ENCODE assay signal across 15 mouse cellular contexts in the genomic region with DNA sequence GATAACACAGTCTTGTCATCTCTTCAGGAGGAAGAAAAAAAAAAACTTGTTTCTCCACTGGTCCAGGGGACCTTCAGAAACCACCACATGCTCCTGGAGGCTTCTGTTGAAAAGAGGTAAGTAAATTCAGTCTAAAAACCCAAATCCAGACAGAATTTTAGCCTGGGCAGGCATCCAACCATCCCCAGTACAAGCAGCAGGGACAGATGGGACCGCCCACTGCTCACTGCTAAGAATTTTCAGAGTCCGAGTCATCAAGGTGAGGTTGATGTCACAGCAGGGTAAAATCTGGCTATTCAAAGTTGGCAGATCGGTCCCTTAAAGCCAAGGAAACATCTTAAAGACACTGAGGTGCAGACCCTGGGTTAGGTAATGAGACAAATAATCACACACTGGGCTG. TPM values are rescaled to one million over a fixed set of nuclear protein-coding genes. Genes with fewer than 3 reads are reported as not detected.
DNase-seq lines count a peak whose midpoint lies in the region; ATAC-seq lines count a peak whose summit lies in the region.
"Had no signal": no experiment of that assay in that cellular context is flagged by ENCODE, and none has a peak within 500 bp of the region (broad histone marks: within the 10 kb centered on the region; RNA-seq: fewer than 3 reads in every experiment).

No protein-coding gene starts in this region.

- 50% methylated on average over 3 of the region's 3 CpGs for WGBS in forebrain, embryonic 14.5 days
- 68% methylated on average over 3 of the region's 3 CpGs for WGBS in embryonic facial prominence, embryonic 10.5 days

- H3K4me1 ChIP-seq in forebrain, embryonic 14.5 days (ENCODE audit: control insufficient read depth, insufficient read depth, low read length): no peaks in the 10 kb centered on the region
- peaks cover 7% of the 10 kb centered on the region for H3K4me1 ChIP-seq in embryonic facial prominence, embryonic 10.5 days
- H3K4me1 ChIP-seq: embryonic facial prominence, embryonic 13.5 days; heart, embryonic 12.5 days; stomach, embryonic 15.5 days had no signal

- no peaks in the 10 kb centered on the region for H3K9me3 ChIP-seq in forebrain, embryonic 14.5 days (replicated peaks; ENCODE audit: control insufficient read depth, low read length)
- no peaks in the 10 kb centered on the region for H3K9me3 ChIP-seq in embryonic facial prominence, embryonic 10.5 days
- H3K9me3 ChIP-seq: embryonic facial prominence, embryonic 13.5 days; heart, embryonic 12.5 days; hindbrain, embryonic 15.5 days; liver, embryonic 15.5 days; stomach, embryonic 15.5 days had no signal

- no peak overlapping the region for H3K4me3 ChIP-seq in forebrain, embryonic 14.5 days (ENCODE audit: low read depth, low read length)
- no peak overlapping the region for H3K4me3 ChIP-seq in embryonic facial prominence, embryonic 10.5 days
- H3K4me3 ChIP-seq: embryonic facial prominence, embryonic 13.5 days; heart, embryonic 12.5 days; hindbrain, embryonic 15.5 days; liver, embryonic 15.5 days; megakaryocyte, embryonic 14.5 days; stomach, embryonic 15.5 days had no signal

- H3K4me2 ChIP-seq in forebrain, embryonic 14.5 days (ENCODE audit: low read length): no peak overlapping the region
- H3K4me2 ChIP-seq: embryonic facial prominence, embryonic 13.5 days; heart, embryonic 12.5 days; hindbrain, embryonic 15.5 days; liver, embryonic 15.5 days; stomach, embryonic 15.5 days had no signal

- DNase-seq in cerebellum, adult 9-11 months: peak; percentile 93
- peak; percentile 52 to 63 for DNase-seq in frontal cortex, postnatal 14 days (ENCODE audit: low spot score in 2 of 2)
- DNase-seq in left cerebral cortex, adult 11 months (ENCODE audit: low spot score): peak; percentile 52
- peak; percentile 79 for DNase-seq in right cerebral cortex, postnatal 14 days
- no peak for DNase-seq in forebrain, embryonic 14.5 days (ENCODE audit: low spot score)
- DNase-seq in kidney, adult 8-10 months: no peak
- no peak for DNase-seq in kidney, postnatal 36 days
- DNase-seq in embryonic facial prominence, embryonic 10.5 days (ENCODE audit: low spot score): no peak
- DNase-seq: kidney, postnatal 4 days had no signal

- no peak for ATAC-seq in forebrain, embryonic 14.5 days

- H3K27me3 ChIP-seq in forebrain, embryonic 14.5 days (replicated peaks; ENCODE audit: control insufficient read depth, insufficient read depth, low read length): no peaks in the 10 kb centered on the region
- 0 out of 2 replicates have a peak, but pooled peaks cover 3% of the 10 kb centered on the region for H3K27me3 ChIP-seq in embryonic facial prominence, embryonic 10.5 days (replicated peaks; ENCODE audit: low read depth, poor library complexity, severe bottlenecking)
- H3K27me3 ChIP-seq: embryonic facial prominence, embryonic 13.5 days; heart, embryonic 12.5 days; hindbrain, embryonic 15.5 days; liver, embryonic 15.5 days; megakaryocyte, embryonic 14.5 days; stomach, embryonic 15.5 days had no signal

- no peak overlapping the region for H3K27ac ChIP-seq in forebrain, embryonic 14.5 days (ENCODE audit: low read depth, low read length)
- no peak overlapping the region for H3K27ac ChIP-seq in embryonic facial prominence, embryonic 10.5 days (replicated peaks)
- H3K27ac ChIP-seq: embryonic facial prominence, embryonic 13.5 days; hindbrain, embryonic 15.5 days; liver, embryonic 15.5 days; stomach, embryonic 15.5 days had no signal

- H3K36me3 ChIP-seq in forebrain, embryonic 14.5 days (ENCODE audit: control insufficient read depth, insufficient read depth, low read length): no peaks in the 10 kb centered on the region
- no peaks in the 10 kb centered on the region for H3K36me3 ChIP-seq in embryonic facial prominence, embryonic 10.5 days (replicated peaks)
- H3K36me3 ChIP-seq: embryonic facial prominence, embryonic 13.5 days; heart, embryonic 12.5 days; hindbrain, embryonic 15.5 days; liver, embryonic 15.5 days; stomach, embryonic 15.5 days had no signal

- no peak overlapping the region for H3K9ac ChIP-seq in forebrain, embryonic 14.5 days (ENCODE audit: low read length)
- H3K9ac ChIP-seq: embryonic facial prominence, embryonic 13.5 days; heart, embryonic 12.5 days; hindbrain, embryonic 15.5 days; liver, embryonic 15.5 days; stomach, embryonic 15.5 days had no signal

RNA-seq across cellular contexts. Expression of gene Zkscan6, which starts 5.1 kb away (rescaled TPM):
- polyA plus RNA-seq in forebrain, embryonic 14.5 days (2014; fragmentation: Nextera tagmentation; extraction: Ambion mirVana): 22.3 and 22.7 TPM in 2 replicates
- polyA plus RNA-seq in embryonic facial prominence, embryonic 10.5 days (2016; fragmentation: Nextera tagmentation; extraction: Ambion mirVana): 10.8 and 12.3 TPM in 2 replicates

RNA-seq across cellular contexts. Expression of gene Map2k4, which starts 13.8 kb away (rescaled TPM):
- 85.2 and 96.7 TPM in 2 replicates for polyA plus RNA-seq in forebrain, embryonic 14.5 days (2014; fragmentation: Nextera tagmentation; extraction: Ambion mirVana)
- 66.5 and 66.9 TPM in 2 replicates for polyA plus RNA-seq in embryonic facial prominence, embryonic 10.5 days (2016; fragmentation: Nextera tagmentation; extraction: Ambion mirVana)

Comparison
In these comparisons a context has a peak if more than half of its experiments do, and no peak if none do; other contexts are left out.
1. DNase-seq: peak in cerebellum, adult 9-11 months (single experiment), frontal cortex, postnatal 14 days (2 of 2), left cerebral cortex, adult 11 months (single experiment) and right cerebral cortex, postnatal 14 days (single experiment); none in forebrain, embryonic 14.5 days (single experiment), kidney, adult 8-10 months (0 of 2), kidney, postnatal 36 days (0 of 2) and embryonic facial prominence, embryonic 10.5 days (single experiment).